Mouse (Mus musculus) duodenum, adult 2 months (tissue): ENCODE data around the gene Itgb2l. TPM values are rescaled to one million over a fixed set of nuclear protein-coding genes. Genes with fewer than 3 reads are reported as not detected.

ENCODE experiments used
- polyA plus RNA-seq: library from polyadenylated mRNA; depleted of rRNA; stranded (reverse); fragments of >200 nt; gene quantifications from 2 replicates; pipeline ENCODE4 v1.2.3, GENCODE M21; 2012; ENCODE audit warnings: low replicate concordance; rRNA removed

Gene Itgb2l
- 0.05 TPM in 1 of 2 replicates, not detected in the other for polyA plus RNA-seq

GRCm38 (mm10) chr16:96443468-96443867, at the start of gene Itgb2l:
Itgb2l (minus strand) TSS chr16:96443619.

GRCm38 (mm10) chr16:96467445-96467844, 24.0 kb upstream of the Itgb2l start, which contains the start of gene Pcp4:
Pcp4 (plus strand) TSS chr16:96467606.

Other genes starting within 250 kb of the Itgb2l start
- gene Sh3bgr, start 243.2 kb downstream of the Itgb2l start, polyA plus RNA-seq: 3.5 and 6.0 TPM in 2 replicates
- gene B3galt5, start 207.8 kb downstream of the Itgb2l start, polyA plus RNA-seq: 0.28 and 1.1 TPM in 2 replicates
- gene Pcp4, start 24.0 kb upstream of the Itgb2l start, polyA plus RNA-seq: not detected in 2 replicates